Mouse (Mus musculus) left cerebral cortex, postnatal 4 days (tissue): ENCODE measurements around the gene Pold2. TPM values are rescaled to one million over a fixed set of nuclear protein-coding genes. Genes with fewer than 3 reads are reported as not detected.

Experiments used
- DNase-seq: peaks from one replicate; pipeline ENCODE4 v3.0.0-alpha.2; 2022
- intact Hi-C: fragments of 180-260 bp; cut with DNase I; formaldehyde crosslinking; loops from one replicate; pipeline ENCODE4 v1.15.1; 2025
- total RNA-seq, 2 experiments: library from RNA; stranded (reverse); gene quantifications; 2 replicates each; pipeline ENCODE4 v1.2.3; 2021

The Pold2 gene
- 10 to 100 TPM; 26.6 to 37.5 TPM for total RNA-seq

DNA sequence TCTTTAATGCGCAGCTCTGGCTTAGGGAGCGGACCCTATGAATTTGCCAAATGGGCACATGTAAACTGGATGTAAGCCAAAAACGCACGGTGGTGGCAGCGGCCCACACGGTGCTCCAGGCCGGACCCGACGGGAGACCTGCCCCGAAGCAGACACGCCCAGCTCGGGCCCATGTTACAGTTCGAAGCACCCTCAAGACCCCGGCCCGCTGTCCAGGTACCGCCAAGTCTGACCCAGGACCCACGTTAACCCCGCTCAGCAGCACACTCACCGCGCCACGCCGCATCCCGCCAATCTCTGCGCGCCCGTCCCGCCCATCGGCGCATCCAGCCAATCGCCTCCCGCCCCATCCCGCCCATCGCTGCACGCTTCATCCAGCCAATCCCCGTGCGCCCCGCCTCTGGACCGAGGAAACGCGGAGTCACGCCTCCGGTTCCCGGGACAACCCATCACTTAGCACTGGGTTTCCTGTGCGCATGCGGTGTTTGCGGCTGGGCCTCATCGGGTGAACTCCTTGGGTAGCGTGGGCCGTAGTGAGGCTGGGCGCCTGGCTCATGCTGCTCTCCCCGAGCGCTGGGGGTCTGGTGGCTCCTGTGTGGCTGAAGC lies at the start of gene Pold2:
TSS of gene Pold2 (minus strand) at position 372 of the 606 bp plus-strand sequence.
- intact Hi-C loops = no loop called here
- DNase-seq = peak; percentile 98

DNA sequence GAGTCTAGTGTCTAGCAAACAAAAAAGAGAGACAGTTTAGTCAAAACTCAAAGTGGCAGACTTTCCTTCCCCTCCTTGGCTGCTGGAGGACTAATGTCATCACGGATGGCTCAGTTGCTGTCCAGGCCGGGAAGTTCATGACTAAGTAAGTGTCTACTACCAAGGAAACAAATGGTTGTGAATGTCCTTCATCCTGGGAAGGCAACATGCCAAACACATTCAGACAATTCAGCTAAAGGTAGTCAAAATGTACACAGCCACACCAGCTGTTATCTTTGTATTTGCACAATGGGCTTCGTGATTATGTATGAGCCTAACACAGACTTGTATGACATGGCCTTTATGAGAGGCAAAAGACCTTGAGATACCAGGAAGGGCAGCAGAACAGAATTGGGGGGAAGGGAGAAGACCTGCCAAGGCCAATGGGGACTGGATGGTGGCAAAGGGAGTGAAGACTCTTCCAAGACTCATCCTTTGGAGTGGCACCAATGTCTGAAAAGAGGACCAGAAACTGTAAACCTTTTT lies 48.7 kb upstream of the Pold2 start:
- no peak for DNase-seq
- intact Hi-C loops = no loop called here

DNA sequence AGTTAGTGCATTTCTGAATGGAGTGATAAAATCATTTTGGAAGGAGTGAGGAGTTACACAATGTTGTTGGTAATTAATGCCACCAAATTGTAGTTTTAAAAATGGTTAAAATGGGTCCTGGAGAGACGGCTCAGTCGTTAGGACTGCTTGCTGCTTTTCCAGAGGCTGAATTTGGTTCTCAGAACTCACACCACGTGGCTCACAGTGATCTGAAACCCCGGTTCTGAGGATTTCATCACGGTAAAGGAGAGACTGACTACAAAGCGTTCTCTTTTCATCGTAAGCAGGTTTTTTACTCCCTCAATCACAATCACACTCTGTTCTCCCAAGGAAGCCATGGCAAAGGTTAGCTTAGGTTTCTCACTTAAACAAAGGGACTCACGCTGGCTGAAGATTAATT lies 46.6 kb upstream of the Pold2 start:
- intact Hi-C loops = no loop called here
- no peak for DNase-seq

DNA sequence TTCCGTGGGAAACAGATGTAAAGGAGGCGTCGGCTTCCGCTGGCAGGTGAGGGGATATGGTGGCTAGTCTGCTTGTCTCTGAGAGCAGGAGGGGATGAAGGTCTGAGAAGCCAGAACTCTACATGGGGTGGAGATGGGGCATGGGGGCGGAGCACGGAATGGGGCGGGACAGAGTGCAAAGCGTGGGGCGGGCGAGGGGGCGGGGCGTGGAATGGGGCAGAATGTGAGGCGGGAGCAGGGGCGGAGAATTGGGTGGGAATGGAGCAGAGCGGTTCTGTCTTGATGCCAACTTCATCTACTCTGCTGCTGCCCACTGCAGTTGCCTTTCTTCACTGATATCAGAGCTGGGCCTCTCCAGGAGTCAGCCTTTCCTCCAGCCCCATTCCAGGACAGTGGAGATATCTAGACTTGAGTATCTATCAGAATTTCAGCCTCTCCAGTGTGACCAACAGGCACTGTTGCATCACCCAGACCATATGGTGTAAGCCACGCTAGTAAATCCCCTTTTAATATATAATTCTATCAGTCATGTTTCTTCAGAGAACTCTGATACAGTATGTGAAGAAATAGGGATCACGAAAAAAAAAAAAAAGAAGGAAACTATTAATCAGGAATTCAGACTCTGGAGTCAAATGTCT lies 42.4 kb upstream of the Pold2 start:
- DNase-seq = no peak
- intact Hi-C loops = no loop called here

DNA sequence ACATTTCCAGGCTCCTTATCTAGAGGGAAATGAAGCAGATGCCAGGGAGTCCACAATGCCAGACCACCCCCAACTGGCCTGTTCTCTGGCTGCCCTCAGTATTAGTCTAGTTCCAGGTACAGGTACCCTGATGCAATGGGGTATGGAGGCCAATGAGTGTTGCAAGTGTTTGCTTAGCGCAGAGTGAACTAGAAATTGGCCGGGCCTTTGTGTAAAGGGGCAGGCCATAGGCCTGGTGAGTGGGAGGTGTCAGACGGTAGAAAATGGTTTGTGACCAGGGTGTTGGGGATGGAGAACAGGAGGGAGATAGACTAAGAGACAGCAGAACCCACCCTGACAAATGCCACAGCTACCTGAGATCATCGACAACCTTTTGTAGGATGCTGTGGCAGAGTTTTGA lies 41.5 kb upstream of the Pold2 start:
- intact Hi-C loops = no loop called here
- DNase-seq = no peak

DNA sequence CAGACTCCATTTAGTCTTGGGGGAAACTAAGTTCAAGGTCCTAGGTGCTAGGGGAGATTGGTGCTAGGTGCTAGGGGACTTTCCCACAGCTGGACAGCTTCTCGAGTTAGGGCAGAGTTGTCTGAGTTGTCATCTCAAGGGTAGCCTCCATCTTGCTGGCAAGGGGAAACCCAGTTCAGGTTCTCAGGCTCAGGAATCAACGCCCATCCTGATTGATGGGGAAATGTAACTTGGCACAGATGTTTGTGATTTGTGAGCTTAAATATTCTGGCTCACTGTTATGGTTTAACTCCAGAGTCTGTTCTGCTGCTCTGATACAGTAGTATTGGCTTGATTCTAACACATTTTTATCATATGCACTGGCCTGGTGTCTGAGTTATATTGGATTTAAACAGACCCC lies 40.0 kb upstream of the Pold2 start:
- DNase-seq = no peak
- intact Hi-C loops = no loop called here

DNA sequence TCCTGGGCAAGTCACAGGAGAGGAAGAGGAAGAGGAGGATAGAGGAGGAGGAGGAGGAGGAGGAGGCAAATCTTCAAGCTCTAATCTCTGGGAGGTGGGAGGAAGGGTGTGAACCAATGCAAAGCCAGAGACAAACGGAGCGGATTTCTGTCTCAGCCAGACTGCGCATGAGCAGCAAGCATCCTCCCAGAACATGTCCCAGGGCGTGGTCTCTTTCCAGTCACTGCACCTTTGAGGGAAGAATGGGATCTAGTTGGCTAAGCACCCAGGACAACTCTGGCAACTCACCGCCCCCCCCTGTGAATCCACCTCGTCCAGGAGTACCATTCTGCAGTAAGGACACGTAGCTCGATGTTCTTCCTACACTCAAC lies 38.1 kb upstream of the Pold2 start:
- no peak for DNase-seq
- intact Hi-C loops = no loop called here

DNA sequence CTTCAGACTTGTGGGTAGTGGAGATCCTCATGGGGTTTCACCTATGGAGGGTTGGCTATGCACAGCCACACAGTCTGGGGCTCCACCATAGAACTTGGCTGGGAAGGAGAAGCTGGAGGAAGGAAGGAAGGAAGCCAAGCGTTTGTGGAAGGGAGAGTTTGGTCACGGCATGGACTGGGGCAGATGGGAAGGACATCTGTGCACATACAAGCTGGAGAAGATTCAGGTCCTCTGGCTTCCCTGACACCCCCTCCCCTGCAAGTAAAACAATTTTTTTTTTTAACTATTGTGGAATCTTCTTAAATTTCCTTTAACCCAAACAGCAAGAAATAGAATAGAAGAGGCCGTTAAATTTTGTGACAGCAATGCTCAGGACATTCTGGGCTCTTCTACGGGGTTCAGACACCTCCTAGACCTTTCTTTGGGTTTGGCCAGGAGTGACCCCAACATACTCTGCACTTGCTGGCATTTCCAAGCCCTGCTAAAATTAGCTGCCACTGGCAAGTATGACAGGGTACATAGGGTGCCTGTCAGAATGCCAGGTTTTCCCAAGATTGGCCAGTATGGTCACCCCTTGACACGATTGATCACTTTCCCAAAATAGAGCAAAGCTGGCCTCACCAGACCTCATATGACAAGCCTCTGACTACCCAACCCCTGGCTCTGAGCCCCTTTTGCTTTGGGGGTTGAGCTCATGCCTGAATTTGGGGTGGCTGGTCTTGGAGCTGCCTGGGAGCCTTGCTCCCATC lies 37.5 kb upstream of the Pold2 start:
- no peak for DNase-seq
- intact Hi-C loops = no loop called here

DNA sequence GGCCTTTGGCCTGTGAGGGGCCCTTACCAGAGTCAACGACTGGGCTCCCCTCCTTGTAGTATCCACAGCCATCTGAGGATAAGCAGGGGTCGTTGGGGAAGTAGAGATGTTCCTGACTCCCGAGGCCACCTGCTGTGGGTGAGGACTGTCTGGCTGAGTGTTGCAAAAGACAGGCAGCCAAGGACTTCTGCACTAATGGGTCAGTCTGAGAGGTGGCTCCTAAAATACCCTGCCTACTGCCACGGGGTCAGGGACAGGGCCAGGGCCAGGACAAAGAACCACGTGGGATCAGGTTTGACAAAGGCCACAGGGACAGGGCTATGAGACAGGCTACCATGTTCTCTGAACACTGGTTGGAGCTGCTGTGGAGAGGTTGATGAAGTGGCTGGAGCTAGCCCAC lies 36.8 kb upstream of the Pold2 start:
- intact Hi-C loops = no loop called here

DNA sequence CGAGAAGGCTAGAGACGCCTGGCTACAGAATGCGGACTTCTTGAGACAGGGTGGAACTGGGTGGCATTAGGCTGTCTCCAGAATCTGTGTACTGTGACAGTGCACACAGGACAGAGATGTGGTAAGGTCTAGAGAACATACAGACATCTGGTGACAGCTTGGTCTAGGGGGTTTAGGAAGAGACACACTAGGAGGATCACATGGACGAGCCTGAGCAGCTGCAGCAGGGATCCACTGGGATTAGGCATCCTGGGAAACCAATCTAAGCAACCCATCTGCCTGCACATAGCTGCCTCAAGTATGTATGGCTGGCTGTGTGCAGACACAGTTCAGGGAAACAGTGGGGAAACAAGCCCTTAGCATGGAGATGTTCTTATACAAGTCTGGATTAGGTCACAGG lies 35.8 kb upstream of the Pold2 start:
- intact Hi-C loops = no loop called here

More for the DNA sequence above, 36.8 kb upstream of the Pold2 start:
- no peak for DNase-seq

DNA sequence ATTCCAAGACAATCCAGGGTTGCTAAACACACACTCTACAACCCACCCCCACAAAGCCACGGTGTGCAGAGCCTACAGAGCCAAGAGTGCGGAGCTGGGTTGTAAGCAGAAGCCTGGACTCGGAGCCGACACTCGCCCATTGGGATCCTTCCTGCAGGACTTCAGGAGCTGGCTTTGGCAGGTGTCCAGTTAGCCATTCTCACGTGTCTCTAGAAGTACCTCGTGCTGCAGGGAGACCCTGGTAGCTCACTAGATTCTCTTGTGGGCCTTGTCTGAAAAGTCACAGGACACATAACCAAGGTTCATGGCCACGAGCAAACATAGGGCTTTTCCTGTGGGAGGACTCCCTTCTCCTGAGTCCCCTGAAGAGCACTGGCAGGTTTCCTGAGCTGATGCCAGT lies 35.2 kb upstream of the Pold2 start:
- intact Hi-C loops = no loop called here
- peak; percentile 40 for DNase-seq

More for the DNA sequence above, 35.8 kb upstream of the Pold2 start:
- DNase-seq = no peak

DNA sequence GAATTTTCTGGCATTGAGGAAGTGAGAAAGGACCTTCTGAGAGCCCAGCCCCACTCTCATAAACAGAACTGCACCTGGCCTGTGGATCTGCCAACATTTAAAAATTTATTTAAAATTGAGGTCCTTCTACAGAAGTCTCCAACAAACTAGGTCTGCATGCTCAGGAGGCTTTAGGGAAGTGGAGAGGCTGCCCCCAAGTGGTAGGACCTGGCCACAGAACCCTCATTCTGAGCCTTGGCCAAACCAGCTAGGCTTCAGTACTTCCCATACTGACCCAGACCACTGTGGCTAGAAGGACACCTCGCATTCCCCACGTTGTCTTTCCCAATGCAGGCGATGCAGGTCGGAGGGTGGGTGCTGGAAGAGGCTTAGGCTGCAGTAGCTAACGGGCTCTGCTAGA lies 34.5 kb upstream of the Pold2 start:
- peak; percentile 63 for DNase-seq
- intact Hi-C loops = no loop called here

DNA sequence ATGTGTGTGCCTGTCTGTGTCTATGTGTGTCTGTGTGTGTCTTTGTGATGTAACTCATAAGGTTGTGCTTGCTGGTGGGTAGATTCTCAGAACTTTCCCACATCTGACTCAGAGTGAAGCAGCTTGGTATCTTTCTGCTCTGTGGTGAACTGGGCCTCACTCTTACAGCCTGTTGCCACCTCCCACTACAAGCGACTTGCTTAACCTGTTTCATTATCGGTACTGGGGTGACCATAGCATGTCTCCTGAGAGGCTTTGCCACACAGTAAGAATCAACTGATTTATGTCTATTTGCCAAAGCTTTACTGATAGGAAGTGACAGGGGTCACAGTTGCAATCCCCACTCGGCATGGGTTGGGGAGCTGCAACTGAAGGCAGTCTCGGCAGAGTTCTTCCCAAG lies 30.6 kb upstream of the Pold2 start:
- DNase-seq = no peak
- intact Hi-C loops = no loop called here

DNA sequence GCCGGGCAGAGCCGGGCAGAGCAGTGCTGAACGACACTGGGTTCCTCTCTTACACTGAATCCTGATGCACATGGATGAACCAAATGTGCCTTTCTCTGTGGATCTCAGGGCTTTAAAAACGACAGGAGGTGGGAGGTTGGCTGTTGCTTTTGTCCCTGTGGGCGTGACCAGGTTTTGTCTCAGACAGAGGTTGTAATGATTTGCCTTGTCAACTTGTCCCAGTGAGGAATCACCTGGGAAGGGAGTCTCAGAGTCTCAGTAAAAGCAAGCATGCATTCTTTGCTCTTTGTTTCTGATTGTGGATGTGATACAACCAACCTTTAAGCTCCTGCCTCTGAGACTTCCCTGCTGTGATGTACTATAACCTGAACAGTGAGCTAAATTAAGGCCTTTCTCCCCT lies 29.0 kb upstream of the Pold2 start:
- no peak for DNase-seq
- intact Hi-C loops = no loop called here

DNA sequence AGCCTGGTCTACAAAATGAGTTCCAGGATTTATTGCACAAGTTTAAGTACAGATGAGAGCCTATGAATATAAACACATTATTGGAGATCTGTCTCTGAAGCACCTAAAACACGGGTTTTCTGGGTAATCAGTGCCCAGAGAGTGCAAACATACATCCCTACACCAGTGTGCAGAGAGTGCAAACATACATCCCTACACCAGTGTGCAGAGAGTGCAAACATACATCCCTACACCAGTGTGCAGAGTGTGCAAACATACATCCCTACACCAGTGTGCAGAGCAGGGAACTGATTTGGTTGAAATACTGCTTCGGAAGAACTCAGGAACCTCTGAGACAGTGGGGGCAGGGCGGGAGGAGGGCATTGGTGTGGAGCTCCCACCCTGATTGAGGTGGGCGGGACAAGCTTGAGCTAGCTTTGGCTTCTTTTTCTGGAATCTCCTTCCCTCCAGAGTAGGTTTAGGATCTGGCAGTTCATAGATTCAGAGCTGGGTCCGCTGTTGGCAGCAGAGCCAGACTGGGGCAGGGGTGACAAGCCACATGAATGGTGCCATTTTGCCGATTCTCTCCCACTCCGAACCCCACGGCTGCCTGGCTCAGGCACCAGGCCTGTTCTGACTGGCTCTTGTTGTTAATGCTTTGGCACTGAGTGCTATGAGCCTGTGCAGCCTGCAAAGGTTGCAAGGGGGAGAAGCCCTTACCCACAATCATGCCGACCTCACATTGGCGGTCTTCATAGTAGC lies 27.9 kb upstream of the Pold2 start:
- no peak for DNase-seq
- intact Hi-C loops = no loop called here

DNA sequence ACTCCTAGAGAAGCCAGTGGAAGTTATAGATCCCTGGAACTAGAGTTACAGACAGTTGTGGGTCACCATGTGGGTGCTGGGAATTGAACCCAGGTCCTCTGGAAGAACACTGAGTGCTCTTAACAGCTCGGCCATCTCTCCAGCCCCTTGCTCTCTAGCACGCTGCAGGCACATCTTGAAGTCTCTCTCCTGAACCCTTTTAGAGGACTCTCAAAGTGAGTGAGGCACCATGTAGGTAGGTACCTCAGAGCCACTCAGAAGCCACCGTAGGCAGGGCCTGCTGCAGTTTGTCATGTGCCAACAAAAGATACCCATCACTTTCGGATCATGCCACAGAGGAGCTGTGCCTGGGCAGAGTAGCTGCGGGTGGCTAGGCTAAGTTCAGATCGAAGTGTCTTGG lies 26.8 kb upstream of the Pold2 start:
- intact Hi-C loops = no loop called here
- no peak for DNase-seq

DNA sequence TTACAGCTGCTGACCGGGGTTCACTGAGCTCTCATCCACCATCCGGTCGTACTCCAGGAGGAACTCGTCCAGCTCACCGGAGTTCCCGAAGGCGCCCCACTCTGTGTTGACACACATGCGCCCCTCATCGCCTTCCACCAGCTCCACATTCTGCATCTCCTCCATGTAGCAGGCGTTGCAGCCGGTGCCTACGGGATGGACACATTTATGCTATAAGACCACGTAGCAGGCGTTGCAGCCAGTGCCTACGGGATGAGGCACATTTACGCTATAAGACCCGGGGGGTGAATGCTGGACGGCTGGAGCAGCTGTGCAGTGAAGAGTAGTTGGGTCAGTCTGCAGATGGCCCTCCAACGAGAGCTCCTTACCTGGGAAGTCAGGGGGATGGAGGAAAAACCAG lies 26.3 kb upstream of the Pold2 start:
- intact Hi-C loops = no loop called here

DNA sequence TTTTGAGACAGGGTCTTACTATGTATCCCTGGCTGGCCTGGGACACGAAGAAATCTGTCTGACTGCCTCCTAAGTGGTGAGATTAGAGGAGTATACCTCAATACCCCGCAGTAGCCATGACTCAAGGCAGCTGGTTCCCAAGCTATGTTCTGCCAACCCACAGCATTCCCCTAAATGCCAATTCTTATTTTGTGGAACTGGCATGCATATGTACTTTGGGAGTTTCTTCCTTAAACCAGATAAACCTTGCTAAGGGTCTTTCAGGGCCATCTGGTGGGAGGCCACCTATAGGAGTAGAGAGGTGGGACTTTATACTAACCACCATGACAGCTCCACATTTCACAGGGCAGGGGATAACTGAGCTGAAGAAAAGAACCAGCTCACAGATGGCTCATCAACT lies 25.8 kb upstream of the Pold2 start:
- intact Hi-C loops = no loop called here
- no peak for DNase-seq

More for the DNA sequence above, 26.3 kb upstream of the Pold2 start:
- DNase-seq = no peak

DNA sequence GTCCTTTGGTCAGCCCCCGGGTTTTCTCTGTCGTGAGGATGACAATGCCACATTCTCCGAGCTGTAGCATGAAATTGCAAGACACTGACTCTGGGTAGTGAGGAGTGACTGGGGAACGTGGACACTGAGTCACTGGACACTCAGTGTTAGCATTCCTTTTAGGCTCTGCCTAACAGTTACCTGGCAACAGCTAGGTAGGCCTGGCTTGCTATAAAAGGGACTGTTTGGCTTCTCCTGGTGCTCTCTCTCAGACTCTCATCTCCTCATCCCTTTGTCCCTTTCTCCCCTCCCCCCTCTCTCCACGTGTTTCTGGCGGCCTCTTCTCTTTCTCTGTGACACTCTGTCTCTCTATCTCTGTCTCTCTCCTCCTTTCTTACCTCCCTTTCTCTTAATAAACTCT lies 24.3 kb upstream of the Pold2 start:
- intact Hi-C loops = no loop called here
- no peak for DNase-seq

DNA sequence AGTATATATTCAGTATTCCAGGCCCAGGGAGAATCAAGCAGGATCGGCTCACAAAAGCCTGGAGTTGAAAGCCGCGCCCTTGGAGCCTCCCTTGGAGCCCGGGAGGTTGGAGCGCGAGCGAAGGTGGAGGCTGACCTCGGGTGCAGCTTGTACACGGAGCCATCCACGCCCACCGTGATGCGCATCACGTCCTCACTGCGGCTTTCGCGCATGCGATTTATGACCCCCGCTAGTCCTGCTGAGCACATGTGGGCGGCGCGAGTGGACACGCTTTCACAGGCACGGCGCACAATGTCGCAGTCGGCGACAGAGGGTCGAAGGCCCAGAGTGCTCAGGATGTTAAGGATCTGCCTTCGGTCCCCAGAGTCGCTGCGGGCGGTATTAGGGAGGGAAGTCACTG lies 23.9 kb upstream of the Pold2 start:
- DNase-seq = peak; percentile 71
- intact Hi-C loops = no loop called here

DNA sequence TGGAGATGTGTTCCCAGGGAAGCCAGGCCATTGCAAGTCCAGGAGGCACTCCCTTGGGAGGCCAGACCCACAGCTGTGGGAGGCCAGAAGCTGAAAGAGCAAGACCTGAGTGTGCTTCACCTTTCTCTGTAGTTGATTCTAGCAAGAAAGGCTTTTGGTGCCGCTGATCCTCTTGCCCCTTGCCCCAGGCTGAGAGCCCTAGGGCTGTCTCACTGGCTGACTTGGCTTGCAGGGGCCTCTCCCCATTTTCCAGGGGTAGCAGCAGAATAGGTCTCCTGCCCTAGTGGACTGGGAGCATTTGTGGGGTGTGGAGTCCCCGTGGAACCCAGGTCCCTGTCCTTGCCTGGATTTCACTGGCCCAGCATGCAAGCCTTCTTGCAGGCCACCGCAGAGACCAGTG lies 23.2 kb upstream of the Pold2 start:
- no peak for DNase-seq
- intact Hi-C loops = no loop called here
